Mouse (Mus musculus) heart, embryonic 12.5 days (tissue): Measurements from ENCODE around the gene Crocc. TPM values are rescaled to one million over a fixed set of nuclear protein-coding genes. Genes with fewer than 3 reads are reported as not detected.

ENCODE experiments used
- ATAC-seq: fragments of 200-750 bp; cut with Nextera tagmentation; 2 replicates; pipeline ENCODE4 v1.8.0; 2017; ENCODE audit warnings: moderate TSS enrichment, moderate library complexity; ENCODE audit not compliant: insufficient number of reproducible peaks, low FRiP score
- H3K27ac ChIP-seq: fragments of 300-500 bp; sonication (generic); 2 replicates; pipeline ENCODE4 v1.5.1; 2016; ENCODE audit warnings: mild to moderate bottlenecking, moderate library complexity; ENCODE audit not compliant: poor library complexity, severe bottlenecking
- H3K27me3 ChIP-seq: fragments of 300-500 bp; sonication (generic); replicated peaks from 2 replicates; pipeline ENCODE4 v1.6.1; 2016; ENCODE audit warnings: mild to moderate bottlenecking, moderate library complexity
- H3K36me3 ChIP-seq: fragments of 300-500 bp; sonication (generic); 2 replicates; pipeline ENCODE4 v1.6.1; 2016; ENCODE audit warnings: mild to moderate bottlenecking, moderate library complexity
- H3K4me1 ChIP-seq: fragments of 300-500 bp; sonication (generic); replicated peaks from 2 replicates; pipeline ENCODE4 v1.6.1; 2016; ENCODE audit warnings: mild to moderate bottlenecking
- H3K4me2 ChIP-seq: fragments of 300-500 bp; sonication (generic); 2 replicates; pipeline ENCODE4 v1.6.1; 2016; ENCODE audit warnings: mild to moderate bottlenecking, moderate library complexity
- H3K4me3 ChIP-seq: fragments of 300-500 bp; sonication (generic); 2 replicates; pipeline ENCODE4 v1.5.1; 2016; ENCODE audit warnings: mild to moderate bottlenecking
- H3K9ac ChIP-seq: fragments of 300-500 bp; sonication (generic); 2 replicates; pipeline ENCODE4 v1.6.1; 2016; ENCODE audit warnings: mild to moderate bottlenecking, moderate library complexity
- H3K9me3 ChIP-seq: fragments of 300-500 bp; sonication (generic); replicated peaks from 2 replicates; pipeline ENCODE4 v1.6.1; 2016; ENCODE audit warnings: mild to moderate bottlenecking, moderate library complexity
- WGBS: fragments of 180-500 bp; shearing (Covaris S2); methylation state at CpG from one replicate; pipeline ENCODE4 v1.1.7; 2016; 5-methylcytosine and 5-hydroxymethylcytosine counted together
- polyA plus RNA-seq: library from polyadenylated mRNA; unstranded; fragments of >200 nt; fragmentation: Nextera tagmentation; extraction: Ambion mirVana; gene quantifications from 2 replicates; pipeline ENCODE4 v1.2.1, GENCODE M21; 2016

Crocc gene
- polyA plus RNA-seq, 1 experiment from 2014 or later, result 6.3 TPM

DNA sequence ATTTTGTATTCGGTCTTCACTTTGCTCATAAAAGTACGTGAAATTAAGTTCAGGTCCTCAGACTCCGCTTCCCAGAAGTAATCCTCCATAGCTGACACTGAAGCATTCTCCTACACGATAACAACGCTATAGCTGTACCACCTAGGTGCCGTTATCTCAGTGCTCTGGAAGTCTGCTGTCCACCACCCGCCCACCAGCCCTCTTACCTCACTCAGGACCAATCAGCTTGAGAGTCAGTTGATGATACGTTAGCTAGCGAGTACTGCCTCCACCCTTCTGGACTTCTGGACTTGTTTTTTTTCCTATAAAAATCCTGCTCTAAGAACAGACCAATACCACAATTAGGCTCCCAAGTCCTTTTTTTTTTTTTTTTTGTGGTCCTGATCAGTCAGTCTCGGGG lies 26.5 kb upstream of the Crocc start:
- no peak overlapping the region for H3K27ac ChIP-seq
- no peak overlapping the region for H3K4me2 ChIP-seq
- no peaks in the 10 kb centered on the region for H3K27me3 ChIP-seq
- H3K4me3 ChIP-seq, result no peak overlapping the region
- no peak overlapping the region for H3K9ac ChIP-seq
- ATAC-seq, result no peak
- no peaks in the 10 kb centered on the region for H3K4me1 ChIP-seq
- H3K36me3 ChIP-seq, result no peaks in the 10 kb centered on the region
- 48% methylated on average over 10 of the region's 10 CpGs for WGBS
- no peaks in the 10 kb centered on the region for H3K9me3 ChIP-seq

DNA sequence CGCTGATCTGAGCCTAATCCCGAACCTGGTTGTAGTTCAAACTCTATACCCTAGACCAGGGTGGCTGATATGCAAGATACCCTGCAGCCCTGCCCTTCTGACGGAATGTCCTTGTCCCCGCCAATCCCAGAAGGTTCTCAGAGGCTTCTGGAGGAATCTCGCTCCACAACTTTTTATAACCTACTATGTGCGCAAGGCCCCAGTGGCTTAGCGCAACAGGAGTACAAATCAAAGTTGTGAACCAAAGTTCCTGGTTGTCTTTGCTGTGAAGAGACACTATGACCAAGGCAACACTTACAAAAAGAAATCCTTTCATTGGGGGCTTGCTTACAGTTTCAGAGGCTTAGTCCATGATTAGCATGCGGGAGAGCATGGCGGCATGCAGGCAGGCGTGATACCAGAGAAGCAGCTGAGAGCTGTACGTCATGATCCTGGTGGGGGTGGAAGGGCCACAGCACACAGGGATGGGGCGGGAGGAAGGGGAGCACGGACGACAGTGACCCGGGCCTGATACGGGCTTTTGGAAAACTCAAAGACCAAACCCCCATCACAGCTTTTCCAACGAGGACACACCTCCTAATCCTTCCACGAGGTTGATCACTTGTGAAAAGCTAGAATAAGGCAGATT lies 18.3 kb upstream of the Crocc start:
- 66% methylated on average over 18 of the region's 18 CpGs for WGBS

DNA sequence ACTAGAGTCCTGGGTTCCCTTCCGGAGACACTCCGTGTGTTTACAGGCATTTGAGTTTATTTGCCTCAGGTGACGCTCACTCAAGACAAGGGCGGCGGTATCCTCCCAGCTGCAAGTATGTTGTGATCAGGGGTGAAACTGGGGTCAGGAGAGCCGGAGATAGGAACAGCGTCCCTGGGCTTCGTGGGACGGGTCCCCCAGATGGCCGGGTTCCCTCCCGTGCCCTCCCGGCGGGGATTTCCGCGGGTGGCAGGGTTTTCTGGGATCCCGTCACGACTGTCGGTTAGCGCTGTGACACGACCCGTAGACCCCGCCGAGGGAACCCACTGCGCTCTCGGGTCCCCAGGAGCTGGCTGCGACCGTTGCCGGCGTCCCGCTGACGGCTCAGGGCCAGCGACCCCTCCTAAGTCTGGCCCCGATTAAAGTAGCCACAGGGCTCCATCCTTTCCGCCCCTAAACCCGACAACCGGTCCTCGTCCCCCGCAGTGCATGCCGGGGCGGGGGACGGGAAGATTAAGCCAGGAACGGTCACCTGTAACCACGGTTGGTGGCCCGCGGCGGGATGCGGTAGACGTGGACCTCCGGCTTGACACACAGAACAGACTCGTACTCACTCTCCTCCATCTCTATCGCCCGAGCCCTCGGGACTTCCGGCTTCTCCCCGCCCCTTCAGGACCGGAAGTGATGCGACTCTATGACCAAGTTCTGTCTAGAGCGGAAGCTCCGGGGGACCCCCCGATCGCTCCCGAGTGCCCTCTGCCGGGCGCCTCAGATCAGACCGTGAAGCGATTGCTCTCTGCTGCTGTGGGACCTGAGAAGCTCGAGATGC lies 17.5 kb upstream of the Crocc start, which contains the start of gene Necap2:
Gene Necap2, minus strand, starts transcription at position 677 of the 829 bp plus-strand sequence.
- Histone ChIP-seq H3K27ac (peak within 1 kb of the TSS; percentile 46; the same call in 1 of the 2 replicates), H3K9ac (peak within 1 kb of the TSS; percentile 90), H3K9me3 (no peaks in the 10 kb centered on the region), H3K36me3 (peaks cover 18% of the 10 kb centered on the region), H3K4me3 (peak within 1 kb of the TSS; percentile 88), H3K4me2 (peak within 1 kb of the TSS; percentile 95), H3K27me3 (no peaks in the 10 kb centered on the region), H3K4me1 (peaks cover 44% of the 10 kb centered on the region)
- peak; percentile 89 for ATAC-seq
- WGBS, result under 1% methylated on average over 67 of the region's 67 CpGs

More for the DNA sequence above, 18.3 kb upstream of the Crocc start:
- H3K4me1 ChIP-seq, result peaks cover 37% of the 10 kb centered on the region
- H3K27ac ChIP-seq, result no peak overlapping the region
- 0 out of 2 replicates have a peak overlapping the region, but pooled peaks have one; percentile 88 for H3K4me3 ChIP-seq
- H3K27me3 ChIP-seq, result no peaks in the 10 kb centered on the region
- H3K9me3 ChIP-seq, result no peaks in the 10 kb centered on the region
- no peak for ATAC-seq
- no peak overlapping the region for H3K9ac ChIP-seq
- no peak overlapping the region for H3K4me2 ChIP-seq
- H3K36me3 ChIP-seq, result peaks cover 11% of the 10 kb centered on the region; the same call in 1 of the 2 replicates

DNA sequence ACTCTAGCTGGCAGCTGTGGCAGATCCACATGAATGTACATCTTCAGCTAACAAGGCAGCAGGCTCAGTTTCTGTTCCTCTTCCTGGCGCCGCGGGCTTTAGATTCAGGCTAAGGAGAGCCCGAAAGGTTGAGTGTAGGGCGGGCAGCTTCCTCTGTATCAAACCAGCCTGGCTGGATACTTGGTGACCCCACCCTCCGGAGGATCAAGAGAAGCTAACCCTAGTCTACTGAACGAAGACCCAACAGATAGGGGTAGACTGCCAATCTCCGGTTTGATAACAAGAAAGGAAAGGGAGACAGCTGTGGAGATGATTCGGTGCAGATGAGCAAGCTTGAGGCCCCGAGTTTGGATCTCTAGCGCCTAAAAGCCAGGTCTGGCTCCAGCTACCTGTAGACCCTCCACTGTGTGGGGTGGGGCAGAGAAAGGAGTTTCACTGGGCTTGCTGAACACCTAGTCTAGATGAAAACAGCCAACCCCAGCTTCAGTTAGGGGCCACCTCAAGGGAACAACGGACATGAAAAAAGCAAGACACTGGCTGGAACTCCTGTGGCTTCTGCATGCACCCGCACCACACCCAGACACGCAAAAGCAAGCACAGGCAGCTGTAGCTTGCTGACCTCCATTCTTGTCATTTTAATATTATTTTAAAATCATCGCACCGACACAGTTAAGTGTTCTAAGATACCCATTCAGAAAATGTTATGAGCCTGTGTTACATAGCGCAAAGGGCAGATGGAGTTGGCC lies 16.6 kb upstream of the Crocc start:
- WGBS, result 68% methylated on average over 17 of the region's 17 CpGs
- Histone ChIP-seq H3K4me3 (peak overlapping the region; percentile 88), H3K36me3 (peaks cover 27% of the 10 kb centered on the region), H3K9ac (peak overlapping the region; percentile 90), H3K27ac (no peak overlapping the region), H3K27me3 (no peaks in the 10 kb centered on the region), H3K4me1 (peaks cover 48% of the 10 kb centered on the region), H3K4me2 (peak overlapping the region; percentile 95), H3K9me3 (no peaks in the 10 kb centered on the region)
- ATAC-seq, result no peak

DNA sequence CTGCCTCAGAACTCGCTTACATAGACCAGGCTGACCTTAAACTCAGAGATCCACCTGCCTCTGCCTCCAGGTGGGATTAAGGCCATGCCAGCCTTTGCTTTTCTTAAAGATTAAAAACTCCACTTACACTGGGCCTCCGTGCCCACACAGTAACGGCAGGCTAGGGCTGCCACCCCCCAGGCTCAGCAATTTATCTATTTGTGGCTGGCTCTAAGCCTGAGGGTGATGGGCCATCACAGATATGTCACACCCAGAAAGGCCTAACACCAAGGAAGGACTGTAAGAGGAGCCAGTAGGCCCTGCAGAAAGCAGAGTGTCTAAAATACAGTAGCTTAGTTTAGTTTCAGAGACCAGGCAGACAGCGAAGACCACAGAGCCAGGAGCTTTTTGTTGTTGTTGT lies 13.8 kb upstream of the Crocc start:
- Histone ChIP-seq H3K27ac (peak overlapping the region; percentile 78), H3K36me3 (peaks cover 55% of the 10 kb centered on the region), H3K4me1 (peaks cover 54% of the 10 kb centered on the region), H3K9ac (no peak overlapping the region), H3K4me3 (no peak overlapping the region), H3K4me2 (0 out of 2 replicates have a peak overlapping the region, but pooled peaks have one; percentile 9), H3K27me3 (no peaks in the 10 kb centered on the region), H3K9me3 (no peaks in the 10 kb centered on the region)
- no peak for ATAC-seq
- WGBS, result 69% methylated on average over 4 of the region's 4 CpGs

DNA sequence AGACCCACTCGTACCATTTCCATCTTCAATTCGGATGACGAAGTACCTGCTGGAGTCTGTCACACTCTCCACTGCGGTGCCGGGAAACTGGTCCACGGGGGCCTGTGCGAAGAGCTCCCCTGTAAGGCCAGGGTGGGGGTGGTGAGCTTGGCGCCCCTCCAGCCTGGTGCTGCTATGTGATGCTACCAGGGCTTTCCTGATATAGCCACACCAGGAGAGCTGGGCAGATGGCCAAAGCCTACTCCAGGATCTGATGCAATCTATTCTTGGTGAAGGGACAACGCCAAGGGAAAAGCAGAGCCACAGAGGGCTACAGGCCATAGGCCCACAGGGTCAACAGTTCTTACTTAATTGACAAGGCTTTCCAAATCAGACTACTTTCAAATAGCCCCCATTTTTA lies 13.3 kb upstream of the Crocc start:
- Histone ChIP-seq H3K27ac (peak overlapping the region; percentile 78), H3K4me1 (peaks cover 58% of the 10 kb centered on the region), H3K9ac (no peak overlapping the region), H3K4me3 (no peak overlapping the region), H3K9me3 (no peaks in the 10 kb centered on the region), H3K27me3 (no peaks in the 10 kb centered on the region), H3K36me3 (peaks cover 60% of the 10 kb centered on the region), H3K4me2 (0 out of 2 replicates have a peak overlapping the region, but pooled peaks have one; percentile 9)
- 63% methylated on average over 9 of the region's 9 CpGs for WGBS
- ATAC-seq, result peak; percentile 49; the same call in 1 of the 2 replicates

DNA sequence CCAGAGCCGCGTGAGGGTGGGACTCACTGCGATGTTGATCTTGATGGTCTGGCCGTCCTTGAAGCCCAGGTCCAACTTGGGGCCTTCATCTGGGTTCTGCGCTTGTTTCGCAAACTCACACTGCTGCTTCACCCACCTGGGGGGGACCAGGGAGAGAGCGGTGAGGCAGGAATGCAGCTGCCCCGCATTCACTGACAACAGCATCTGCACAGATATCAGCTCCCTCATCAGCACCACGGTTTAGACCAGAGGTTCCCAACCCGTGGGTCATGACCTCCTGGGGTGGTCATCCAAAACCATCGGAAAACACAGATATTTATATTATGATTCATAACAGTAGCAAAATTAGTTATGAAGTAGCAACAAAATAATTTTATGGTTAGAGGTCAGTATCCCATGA lies 12.2 kb upstream of the Crocc start:
- H3K27me3 ChIP-seq, result no peaks in the 10 kb centered on the region
- peaks cover 68% of the 10 kb centered on the region for H3K4me1 ChIP-seq
- H3K4me3 ChIP-seq, result no peak overlapping the region
- no peak overlapping the region for H3K27ac ChIP-seq
- H3K9me3 ChIP-seq, result no peaks in the 10 kb centered on the region
- peaks cover 71% of the 10 kb centered on the region for H3K36me3 ChIP-seq
- no peak overlapping the region for H3K4me2 ChIP-seq
- WGBS, result 90% methylated on average over 11 of the region's 11 CpGs
- H3K9ac ChIP-seq, result no peak overlapping the region
- no peak for ATAC-seq

DNA sequence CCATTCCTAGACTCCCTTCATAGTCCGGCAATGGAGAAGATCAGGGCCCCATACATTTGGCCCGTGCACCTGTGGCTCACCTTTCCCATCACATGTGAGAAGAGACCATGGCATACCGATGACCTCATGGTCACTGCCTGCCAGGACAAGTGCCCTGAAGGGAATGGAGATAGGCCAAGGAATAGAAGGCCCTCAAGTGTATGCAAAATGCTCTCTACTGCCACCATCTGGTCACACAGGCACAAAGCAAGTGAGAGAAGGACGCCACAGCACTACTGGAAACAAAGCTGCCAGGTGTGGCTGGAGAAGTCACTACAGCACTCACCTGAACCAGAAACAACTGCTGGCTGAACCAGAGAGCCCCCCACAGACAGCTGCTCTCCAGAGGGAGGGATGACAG lies 9.4 kb upstream of the Crocc start:
- Histone ChIP-seq H3K9ac (no peak overlapping the region), H3K27ac (no peak overlapping the region), H3K36me3 (peaks cover 86% of the 10 kb centered on the region), H3K4me2 (no peak overlapping the region), H3K27me3 (no peaks in the 10 kb centered on the region), H3K9me3 (no peaks in the 10 kb centered on the region), H3K4me1 (peaks cover 54% of the 10 kb centered on the region), H3K4me3 (no peak overlapping the region)
- 63% methylated on average over 4 of the region's 4 CpGs for WGBS
- ATAC-seq, result no peak

DNA sequence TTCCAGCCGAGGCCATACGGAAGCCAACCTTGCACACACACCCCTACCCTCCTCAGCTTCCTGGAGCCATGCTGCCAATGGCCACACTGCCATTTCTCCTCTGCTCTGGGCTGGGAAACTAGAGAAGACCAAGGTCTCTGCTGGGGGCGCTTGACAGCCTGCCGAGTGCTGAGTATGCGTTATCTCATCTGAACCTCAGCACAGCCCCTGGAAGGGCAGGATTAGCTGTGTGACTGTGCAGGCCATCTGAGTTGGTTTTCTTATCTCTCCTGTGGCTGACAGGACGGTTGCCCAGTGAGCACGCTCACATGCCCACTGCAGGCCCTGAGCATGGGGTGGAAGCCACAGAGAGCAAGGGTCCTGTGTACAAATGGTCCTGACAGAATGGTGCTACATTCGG lies 8.3 kb upstream of the Crocc start:
- Histone ChIP-seq H3K27ac (no peak overlapping the region), H3K4me3 (no peak overlapping the region), H3K27me3 (no peaks in the 10 kb centered on the region), H3K4me1 (peaks cover 43% of the 10 kb centered on the region), H3K36me3 (peaks cover 82% of the 10 kb centered on the region), H3K9ac (no peak overlapping the region), H3K4me2 (no peak overlapping the region), H3K9me3 (no peaks in the 10 kb centered on the region)
- no peak for ATAC-seq
- WGBS, result 43% methylated on average over 8 of the region's 8 CpGs

DNA sequence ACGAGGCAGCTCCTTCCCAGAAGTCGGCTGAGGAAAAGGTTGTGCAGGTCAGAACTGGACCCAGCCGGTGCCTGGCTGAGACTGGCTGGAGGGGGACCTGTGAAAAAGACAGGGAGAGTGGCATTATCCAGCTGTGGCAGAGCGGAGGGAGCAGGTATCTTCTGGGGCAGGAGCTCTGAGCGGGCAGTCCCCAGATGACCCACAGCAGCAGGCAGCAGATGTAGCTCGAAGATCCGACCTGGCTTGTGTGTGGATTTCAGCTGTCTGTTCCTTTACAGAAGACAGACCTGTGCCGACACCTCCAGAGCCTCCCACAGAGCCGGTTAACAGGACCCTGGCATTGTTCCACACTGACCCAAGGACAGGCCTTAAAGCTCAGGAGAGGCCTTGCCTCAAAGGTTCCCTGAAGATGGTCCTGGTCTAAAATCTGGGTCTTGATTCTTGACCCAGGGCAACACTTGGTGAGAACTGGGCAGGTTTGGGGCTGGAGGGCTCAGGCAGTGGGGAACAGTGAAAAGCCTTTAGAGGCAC lies 7.2 kb upstream of the Crocc start:
- ATAC-seq, result no peak
- no peak overlapping the region; the same call in 1 of the 2 replicates for H3K27ac ChIP-seq
- 87% methylated on average over 9 of the region's 9 CpGs for WGBS
- H3K4me2 ChIP-seq, result no peak overlapping the region
- 0 out of 2 replicates have a peak overlapping the region, but pooled peaks have one; percentile 22 for H3K9ac ChIP-seq
- H3K27me3 ChIP-seq, result no peaks in the 10 kb centered on the region
- peaks cover 72% of the 10 kb centered on the region for H3K36me3 ChIP-seq
- H3K4me3 ChIP-seq, result no peak overlapping the region
- peaks cover 34% of the 10 kb centered on the region for H3K4me1 ChIP-seq
- no peaks in the 10 kb centered on the region for H3K9me3 ChIP-seq
